Comparison of ENCODE assay signal across 8 mouse cellular contexts in genomic region chr12:75616158-75616791, GRCm38 (mm10). TPM values are rescaled to one million over a fixed set of nuclear protein-coding genes. Genes with fewer than 3 reads are reported as not detected.
DNase-seq lines count a peak whose midpoint lies in the region; ATAC-seq lines count a peak whose summit lies in the region.

No protein-coding gene starts in this region.

- DNase-seq in adrenal gland, adult 2 months: peak; percentile 23
- no peak for DNase-seq in adrenal gland, adult 8-10 months
- DNase-seq in liver: peak; percentile 25
- DNase-seq in neural tube, embryonic 11.5 days (ENCODE audit: low spot score): peak; percentile 24
- no peak for DNase-seq in frontal cortex, postnatal 14 days (ENCODE audit: low spot score in 2 of 2)
- no peak for DNase-seq in layer of hippocampus, postnatal 14 days (ENCODE audit: low spot score in 2 of 2)

- peak overlapping the region; percentile 41; the same call in 1 of the 2 replicates for H3K9ac ChIP-seq in embryonic facial prominence, embryonic 13.5 days
- H3K9ac ChIP-seq in hindbrain, embryonic 12.5 days: no peak overlapping the region
- peak overlapping the region; percentile 18; the same call in 1 of the 2 replicates for H3K9ac ChIP-seq in neural tube, embryonic 11.5 days (ENCODE audit: low read length)

- H3K36me3 ChIP-seq in embryonic facial prominence, embryonic 13.5 days: no peaks in the 10 kb centered on the region
- H3K36me3 ChIP-seq in hindbrain, embryonic 12.5 days: no peaks in the 10 kb centered on the region
- H3K36me3 ChIP-seq in neural tube, embryonic 11.5 days (ENCODE audit: control insufficient read depth, insufficient read depth, low read length): no peaks in the 10 kb centered on the region

- WGBS in embryonic facial prominence, embryonic 13.5 days: 6% methylated on average over 24 of the region's 24 CpGs
- WGBS in hindbrain, embryonic 12.5 days: 10% methylated on average over 24 of the region's 24 CpGs
- 8% methylated on average over 23 of the region's 24 CpGs for WGBS in neural tube, embryonic 11.5 days

- H3K4me3 ChIP-seq in embryonic facial prominence, embryonic 13.5 days: peak overlapping the region; percentile 37
- peak overlapping the region; percentile 26 for H3K4me3 ChIP-seq in hindbrain, embryonic 12.5 days
- no peak overlapping the region for H3K4me3 ChIP-seq in neural tube, embryonic 11.5 days (ENCODE audit: low read depth, low read length)

- no peak overlapping the region for H3K27ac ChIP-seq in embryonic facial prominence, embryonic 13.5 days
- H3K27ac ChIP-seq in hindbrain, embryonic 12.5 days: no peak overlapping the region
- H3K27ac ChIP-seq in neural tube, embryonic 11.5 days (ENCODE audit: low read depth, low read length): no peak overlapping the region

- H3K4me1 ChIP-seq in embryonic facial prominence, embryonic 13.5 days: no peaks in the 10 kb centered on the region
- H3K4me1 ChIP-seq in hindbrain, embryonic 12.5 days: peaks cover 3% of the 10 kb centered on the region; the same call in 1 of the 2 replicates
- no peaks in the 10 kb centered on the region for H3K4me1 ChIP-seq in neural tube, embryonic 11.5 days (ENCODE audit: control insufficient read depth, insufficient read depth, low read length)

- H3K27me3 ChIP-seq in embryonic facial prominence, embryonic 13.5 days: no peaks in the 10 kb centered on the region
- peaks cover 3% of the 10 kb centered on the region; the same call in 1 of the 2 replicates for H3K27me3 ChIP-seq in hindbrain, embryonic 12.5 days
- no peaks in the 10 kb centered on the region for H3K27me3 ChIP-seq in neural tube, embryonic 11.5 days (ENCODE audit: control insufficient read depth, insufficient read depth, low read length)

- 0 out of 2 replicates have a peak, but pooled peaks cover 4% of the 10 kb centered on the region for H3K9me3 ChIP-seq in embryonic facial prominence, embryonic 13.5 days
- no peaks in the 10 kb centered on the region for H3K9me3 ChIP-seq in hindbrain, embryonic 12.5 days (replicated peaks)
- H3K9me3 ChIP-seq in neural tube, embryonic 11.5 days (ENCODE audit: control insufficient read depth, low read length): no peaks in the 10 kb centered on the region

- no peak for ATAC-seq in embryonic facial prominence, embryonic 13.5 days (ENCODE audit: insufficient number of reproducible peaks, insufficient read depth, low FRiP score, low TSS enrichment, low read depth)
- no peak for ATAC-seq in hindbrain, embryonic 12.5 days (ENCODE audit: low FRiP score)
- no peak; the same call in 1 of the 2 replicates for ATAC-seq in neural tube, embryonic 11.5 days (ENCODE audit: insufficient read depth, low FRiP score, low TSS enrichment)

- H3K4me2 ChIP-seq in embryonic facial prominence, embryonic 13.5 days: peak overlapping the region; percentile 63
- peak overlapping the region; percentile 43 for H3K4me2 ChIP-seq in hindbrain, embryonic 12.5 days (replicated peaks)
- peak overlapping the region; percentile 27 for H3K4me2 ChIP-seq in neural tube, embryonic 11.5 days (ENCODE audit: low read depth)

RNA-seq across cellular contexts. Expression of gene Ppp2r5e, which starts 20.2 kb away (rescaled TPM):
- 10 to 100 TPM; 45.2 to 50.3 TPM for total RNA-seq in adrenal gland, adult 2 months (2021)
- 50.3 and 57.4 TPM in 2 replicates for polyA plus RNA-seq in adrenal gland, adult 2 months (2012; rRNA removed)
- 10 to 100 TPM; 50.9 to 58.1 (median 51.5) TPM for total RNA-seq in adrenal gland, adult 8-10 months (2022)
- 14.3 and 15.0 TPM in 2 replicates for polyA plus RNA-seq in embryonic facial prominence, embryonic 13.5 days (2015; fragmentation: Nextera tagmentation; extraction: Ambion mirVana)
- 23.2 and 26.4 TPM in 2 replicates for polyA plus RNA-seq in hindbrain, embryonic 12.5 days (2016; fragmentation: Nextera tagmentation; extraction: Ambion mirVana)
- polyA plus RNA-seq in neural tube, embryonic 11.5 days (2014; fragmentation: Nextera tagmentation; extraction: Ambion mirVana): 21.6 and 22.5 TPM in 2 replicates
- total RNA-seq in layer of hippocampus, postnatal 14 days (2021): 10 to 100 TPM; 79.3 to 81.5 TPM

RNA-seq across cellular contexts. Expression of gene Wdr89, which starts 53.1 kb away (rescaled TPM):
- total RNA-seq in adrenal gland, adult 2 months (2021): 1 to 10 TPM; 3.2 to 4.9 TPM
- polyA plus RNA-seq in adrenal gland, adult 2 months (2012; rRNA removed): 1.5 and 2.0 TPM in 2 replicates
- total RNA-seq in adrenal gland, adult 8-10 months (2022): 1 to 10 TPM; 4.8 to 5.9 (median 5.5) TPM
- polyA plus RNA-seq in embryonic facial prominence, embryonic 13.5 days (2015; fragmentation: Nextera tagmentation; extraction: Ambion mirVana): 13.7 and 18.1 TPM in 2 replicates
- polyA plus RNA-seq in hindbrain, embryonic 12.5 days (2016; fragmentation: Nextera tagmentation; extraction: Ambion mirVana): 8.0 and 9.0 TPM in 2 replicates
- 10.3 and 10.4 TPM in 2 replicates for polyA plus RNA-seq in neural tube, embryonic 11.5 days (2014; fragmentation: Nextera tagmentation; extraction: Ambion mirVana)
- 1 to 10 TPM; 2.7 to 4.0 TPM for total RNA-seq in layer of hippocampus, postnatal 14 days (2021)

Comparison
In these comparisons a context has a peak if more than half of its experiments do, and no peak if none do; other contexts are left out.
1. DNase-seq: peak in adrenal gland, adult 2 months (single experiment), liver (single experiment) and neural tube, embryonic 11.5 days (single experiment); none in adrenal gland, adult 8-10 months (single experiment), frontal cortex, postnatal 14 days (0 of 2) and layer of hippocampus, postnatal 14 days (0 of 2).
2. Peak in every context shown above with its lines, with median percentiles within 50 percentile points of each other: H3K4me2 ChIP-seq.